Mouse (Mus musculus) frontal cortex, adult 2 months (tissue): ENCODE data around the gene Capn6. TPM values are rescaled to one million over a fixed set of nuclear protein-coding genes. Genes with fewer than 3 reads are reported as not detected.

Experiments
- DNase-seq, 2 experiments: peaks; one replicate each; pipeline ENCODE4 v3.0.0; 2022; ENCODE audit warnings: low spot score in 1 of 2; ENCODE audit errors: extremely low spot score in 1 of 2
- polyA plus RNA-seq: library from polyadenylated mRNA; depleted of rRNA; stranded (reverse); fragments of >200 nt; gene quantifications from 2 replicates; pipeline ENCODE4 v1.2.3, GENCODE M21; 2012; rRNA removed

Capn6 gene
- polyA plus RNA-seq = 11.9 and 14.4 TPM in 2 replicates

GRCm38 (mm10) chrX:143827212-143827611 is at the start of gene Capn6:
Gene Capn6, minus strand, starts transcription at chrX:143827414.
- no peak for DNase-seq

GRCm38 (mm10) chrX:143867129-143867664 is 40.0 kb upstream of the Capn6 start:
- DNase-seq = no peak

GRCm38 (mm10) chrX:143851351-143851750 is 24.1 kb upstream of the Capn6 start:
- no peak for DNase-seq

- peak in 1 of 2 experiments; percentile 26 for DNase-seq
Measured at GRCm38 (mm10) chrX:143849969-143850368, 22.8 kb upstream of the Capn6 start.

GRCm38 (mm10) chrX:143846637-143847036 is 19.4 kb upstream of the Capn6 start:
- DNase-seq = no peak

GRCm38 (mm10) chrX:143826521-143826920 is 693 bp downstream of the Capn6 start:
- DNase-seq = no peak

GRCm38 (mm10) chrX:143818961-143819360 is 8.3 kb downstream of the Capn6 start:
- peak in 1 of 2 experiments; percentile 5 for DNase-seq

- DNase-seq = peak in 1 of 2 experiments; percentile 17
Measured at GRCm38 (mm10) chrX:143815948-143816347, 11.3 kb downstream of the Capn6 start.

- DNase-seq = no peak
Measured at GRCm38 (mm10) chrX:143762556-143762955, 64.7 kb downstream of the Capn6 start.

Other genes starting within 250 kb of the Capn6 start
- 49.5 and 52.5 TPM in 2 replicates for gene Dcx, start 105.9 kb upstream of the Capn6 start, polyA plus RNA-seq